Mouse (Mus musculus) cortical plate, adult 2 months (tissue): ENCODE measurements around the gene Tcf7l2. TPM values are rescaled to one million over a fixed set of nuclear protein-coding genes. Genes with fewer than 3 reads are reported as not detected.

Experiments
- H3K27ac ChIP-seq: fragments of 200-500 bp; 2 replicates; pipeline ENCODE4 v1.5.1; 2012; ENCODE audit warnings: low read length, control low read depth, inconsistent platforms; ENCODE audit not compliant: insufficient read depth
- H3K4me1 ChIP-seq: fragments of 200-500 bp; 2 replicates; pipeline ENCODE4 v1.6.1; 2011; ENCODE audit warnings: low read length; ENCODE audit not compliant: control insufficient read depth, insufficient read depth
- H3K4me3 ChIP-seq: fragments of 200-500 bp; 2 replicates; pipeline ENCODE4 v1.5.1; 2011; ENCODE audit warnings: mild to moderate bottlenecking, low read length, control low read depth; ENCODE audit not compliant: insufficient read depth
- CTCF ChIP-seq: fragments of 200-500 bp; IDR thresholded peaks from 2 replicates; pipeline ENCODE4 v1.5.1; 2011; ENCODE audit warnings: mild to moderate bottlenecking, control low read depth, low read length; ENCODE audit not compliant: insufficient read depth; ENCODE audit errors: extremely low read depth
- POLR2A ChIP-seq: fragments of 200-500 bp; IDR thresholded peaks from 2 replicates; pipeline ENCODE4 v1.6.1; 2011; ENCODE audit warnings: mild to moderate bottlenecking, low read length, control low read depth; ENCODE audit not compliant: insufficient read depth; ENCODE audit errors: extremely low read depth
- polyA plus RNA-seq: library from polyadenylated mRNA; depleted of rRNA; stranded (reverse); fragments of >200 nt; gene quantifications from 2 replicates; pipeline ENCODE4 v1.2.3, GENCODE M21; 2012

Tcf7l2 gene
- polyA plus RNA-seq, 1 experiment: 6.0 TPM

DNA sequence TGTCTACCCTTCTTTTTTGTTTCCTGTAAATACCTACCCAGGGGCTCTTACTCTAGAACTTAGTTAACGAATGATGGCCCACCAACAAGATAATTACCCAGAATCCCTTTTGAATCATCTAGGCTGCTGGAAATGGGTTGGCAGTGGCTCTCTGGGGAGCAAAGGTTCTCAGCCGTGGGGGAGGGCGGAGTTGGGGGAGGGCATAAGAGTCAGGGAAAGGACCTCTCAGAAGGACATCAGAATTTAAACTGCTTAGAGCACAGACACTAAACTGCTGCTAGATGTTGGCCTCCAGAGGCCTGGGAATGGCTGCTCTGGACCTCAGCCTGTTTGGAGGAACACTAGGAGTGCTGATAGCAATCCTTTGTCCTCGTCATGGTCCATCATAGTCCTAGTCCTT, 105.4 kb downstream of the Tcf7l2 start:
- Histone ChIP-seq H3K4me3 (no peak overlapping the region), H3K4me1 (peaks cover 4% of the 10 kb centered on the region; the same call in 1 of the 2 replicates)
- TF ChIP-seq POLR2A (no peak), CTCF (no peak)

GRCm38 (mm10) chr19:55850402-55851078, 108.9 kb downstream of the Tcf7l2 start:
- no peak overlapping the region for H3K27ac ChIP-seq
- H3K4me1 ChIP-seq: peaks cover 4% of the 10 kb centered on the region; the same call in 1 of the 2 replicates
- TF ChIP-seq POLR2A (no peak), CTCF (no peak)
- no peak overlapping the region for H3K4me3 ChIP-seq

More for the DNA sequence above, 105.4 kb downstream of the Tcf7l2 start:
- no peak overlapping the region for H3K27ac ChIP-seq

DNA sequence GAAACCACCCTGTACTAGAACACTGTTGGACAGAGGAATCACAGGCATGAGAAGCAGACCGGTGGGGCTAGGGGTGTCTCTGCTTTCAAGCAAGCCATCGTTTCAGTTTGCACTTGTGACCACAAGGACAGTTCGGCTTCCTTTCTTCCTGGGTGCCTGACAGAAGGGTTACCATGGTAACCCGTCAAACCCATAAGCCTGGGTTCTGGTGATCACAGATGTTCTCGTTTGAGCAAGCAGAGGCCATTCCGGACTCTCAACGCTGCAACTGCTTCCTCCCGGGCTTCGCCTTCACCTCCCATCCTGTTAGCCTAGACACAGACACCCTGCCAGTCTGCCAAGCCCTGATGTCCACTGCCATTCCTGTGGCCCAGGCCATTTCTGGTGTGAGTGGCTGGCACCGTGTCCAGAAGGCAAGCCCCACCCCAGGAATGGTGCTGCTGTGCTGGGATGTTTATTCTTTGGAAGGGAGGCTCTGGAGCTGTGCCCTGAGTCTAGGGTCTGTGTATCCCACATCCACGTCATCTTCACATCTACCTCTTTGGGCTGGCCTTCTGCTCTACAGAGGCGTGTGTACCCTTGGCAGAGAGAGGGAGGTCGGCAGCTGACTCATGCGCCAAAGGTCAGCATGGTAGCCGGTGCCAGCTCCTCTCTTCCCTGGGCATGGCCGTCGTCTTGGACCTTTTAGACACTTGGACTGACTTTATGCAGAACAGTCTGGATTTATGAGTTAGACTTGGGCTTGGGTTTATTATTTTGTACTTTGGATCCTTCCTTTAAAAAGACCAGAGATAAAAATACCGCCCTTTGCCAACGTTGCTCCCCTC, 110.1 kb downstream of the Tcf7l2 start:
- peaks cover 4% of the 10 kb centered on the region; the same call in 1 of the 2 replicates for H3K4me1 ChIP-seq
- H3K4me3 ChIP-seq: no peak overlapping the region
- no peak overlapping the region for H3K27ac ChIP-seq
- no peak for TF ChIP-seq CTCF
- no peak for TF ChIP-seq POLR2A

DNA sequence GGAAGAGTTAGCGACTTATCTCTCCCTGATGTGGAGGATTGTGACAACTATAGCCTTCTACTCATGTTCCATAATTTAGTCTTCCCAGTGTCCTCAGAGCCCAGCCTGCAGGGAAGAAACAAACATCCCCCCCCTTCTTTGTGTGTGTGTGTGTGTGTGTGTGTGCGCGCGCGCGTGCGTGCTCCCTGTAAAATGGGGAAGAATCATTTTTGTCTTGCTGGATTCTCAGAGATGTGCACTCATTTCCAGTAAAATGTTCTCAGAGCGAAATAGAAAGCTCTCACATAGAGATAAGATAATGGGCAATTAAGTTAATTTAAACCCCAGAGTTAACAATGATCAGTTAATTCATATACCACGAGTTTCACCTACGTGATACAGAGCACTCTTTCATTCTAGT, 112.8 kb downstream of the Tcf7l2 start:
- Histone ChIP-seq H3K4me3 (no peak overlapping the region), H3K27ac (no peak overlapping the region), H3K4me1 (peaks cover 4% of the 10 kb centered on the region; the same call in 1 of the 2 replicates)
- TF ChIP-seq POLR2A (no peak), CTCF (no peak)

DNA sequence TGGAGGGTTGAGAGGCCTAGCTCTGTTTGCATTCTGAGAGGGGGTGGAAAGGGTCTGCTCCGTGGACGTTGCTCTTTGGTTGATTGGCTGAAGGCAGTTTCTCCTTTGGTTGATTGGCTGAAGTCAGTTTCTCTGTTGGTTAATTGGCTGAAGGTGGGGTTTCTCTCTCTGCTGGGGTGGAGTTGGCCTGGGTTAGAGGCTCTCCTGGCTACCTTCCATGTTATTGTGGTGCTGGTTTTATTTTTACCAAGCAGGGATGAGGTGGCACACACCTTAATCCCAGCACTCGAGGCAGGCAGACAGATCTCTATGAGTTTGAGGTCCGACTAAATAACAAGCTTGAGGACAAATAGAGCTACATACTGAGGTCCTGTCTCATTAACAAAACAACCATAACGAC, 114.0 kb downstream of the Tcf7l2 start:
- Histone ChIP-seq H3K4me3 (no peak overlapping the region), H3K27ac (no peak overlapping the region), H3K4me1 (peaks cover 4% of the 10 kb centered on the region; the same call in 1 of the 2 replicates)
- TF ChIP-seq POLR2A (no peak), CTCF (no peak)

DNA sequence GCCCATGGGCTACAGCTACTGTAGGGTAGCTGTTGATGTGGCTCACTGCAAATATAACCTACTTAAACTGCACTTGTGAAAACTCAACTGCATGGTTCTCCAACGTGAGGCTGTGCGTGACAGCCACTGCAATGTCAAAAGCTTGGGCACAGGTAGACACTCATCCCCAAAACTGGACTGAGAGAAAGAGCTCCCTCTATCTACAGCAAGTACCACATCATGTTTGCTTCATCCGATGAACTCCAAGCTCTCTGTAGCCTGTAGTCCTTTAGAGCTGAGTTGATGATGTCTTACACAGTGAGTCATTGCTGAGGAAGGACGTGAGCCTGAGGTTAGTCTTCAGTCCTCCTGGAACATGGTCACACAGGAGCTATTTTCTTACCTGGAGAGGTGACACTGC, 115.7 kb downstream of the Tcf7l2 start:
- Histone ChIP-seq H3K4me1 (no peaks in the 10 kb centered on the region), H3K4me3 (no peak overlapping the region)
- TF ChIP-seq CTCF (0 out of 2 replicates have a peak, but pooled peaks have one; percentile 9), POLR2A (no peak)

DNA sequence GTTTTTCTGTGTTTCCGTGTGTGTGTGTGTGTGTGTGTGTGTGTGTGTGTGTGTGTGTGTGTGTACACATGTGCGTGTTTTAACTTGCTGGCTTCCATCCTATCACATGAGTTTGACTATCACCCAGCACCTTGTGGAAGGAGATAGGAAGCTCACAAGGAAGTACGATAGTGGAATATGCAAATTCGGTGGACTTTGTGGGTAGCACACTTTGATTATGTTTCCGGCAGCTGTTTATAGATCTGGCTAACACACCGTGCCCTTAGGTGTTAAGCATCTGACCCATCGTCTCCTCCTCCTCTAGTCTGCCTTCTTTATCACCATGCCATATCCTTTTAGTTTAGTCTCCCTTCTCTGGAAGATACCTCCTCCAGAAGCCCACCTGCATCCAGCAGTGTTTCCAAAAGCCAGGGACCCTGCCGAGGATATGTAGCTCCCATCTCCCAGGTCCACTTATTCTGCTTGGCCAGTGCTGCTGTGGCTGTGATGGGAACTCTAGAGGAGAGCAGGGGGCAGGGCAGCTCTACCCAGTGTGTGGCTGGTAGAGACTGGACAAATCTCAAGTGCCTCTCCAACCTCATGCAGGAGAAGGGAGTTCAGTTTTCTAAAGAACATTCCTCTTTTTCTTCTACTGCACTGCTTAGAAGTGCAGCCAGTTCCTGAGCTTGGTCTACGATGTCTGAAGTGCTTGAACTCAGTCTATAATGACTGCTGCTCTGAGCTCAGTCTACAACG, 118.6 kb downstream of the Tcf7l2 start:
- no peak overlapping the region for H3K4me3 ChIP-seq
- H3K27ac ChIP-seq: no peak overlapping the region
- H3K4me1 ChIP-seq: no peaks in the 10 kb centered on the region
- TF ChIP-seq CTCF (no peak), POLR2A (no peak)

More for the DNA sequence above, 115.7 kb downstream of the Tcf7l2 start:
- no peak overlapping the region for H3K27ac ChIP-seq

DNA sequence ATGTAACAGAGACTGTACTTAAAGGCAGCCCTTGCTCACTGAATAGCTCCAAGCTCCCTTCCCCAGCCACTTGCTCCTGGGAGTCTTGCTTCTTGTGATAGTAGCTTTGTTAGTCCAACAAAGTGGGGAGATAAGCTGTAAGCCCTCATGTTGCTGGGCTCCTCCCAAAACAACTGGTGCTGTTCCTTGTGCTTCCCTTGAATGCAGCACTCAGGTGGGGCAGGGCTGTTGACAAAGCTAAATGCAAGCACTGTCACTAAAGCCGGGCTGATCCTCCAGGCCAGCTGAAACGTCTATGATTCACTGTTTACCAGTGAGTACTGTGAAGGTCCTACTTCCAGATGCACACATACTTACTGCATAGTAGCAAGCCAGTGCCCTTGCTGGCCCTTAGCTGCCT, 120.1 kb downstream of the Tcf7l2 start:
- Histone ChIP-seq H3K4me1 (no peaks in the 10 kb centered on the region), H3K4me3 (no peak overlapping the region), H3K27ac (no peak overlapping the region)
- no peak for TF ChIP-seq POLR2A
- no peak for TF ChIP-seq CTCF

- TF ChIP-seq CTCF: no peak
- no peak for TF ChIP-seq POLR2A
- H3K4me3 ChIP-seq: no peak overlapping the region
- H3K27ac ChIP-seq: no peak overlapping the region
- H3K4me1 ChIP-seq: no peaks in the 10 kb centered on the region
Observed at GRCm38 (mm10) chr19:55862559-55862958, 120.9 kb downstream of the Tcf7l2 start.
